Mouse (Mus musculus): ENCODE measurements around the gene Sema4c. TPM values are rescaled to one million over a fixed set of nuclear protein-coding genes. Genes with fewer than 3 reads are reported as not detected.

Sema4c gene
- polyA plus RNA-seq, 1 experiment: 30.7 TPM

- H3K36me3 ChIP-seq (ENCODE audit: control insufficient read depth, insufficient read depth): peaks cover 9% of the 10 kb centered on the region
- H3K79me2 ChIP-seq (ENCODE audit: control insufficient read depth, insufficient read depth): peaks cover 21% of the 10 kb centered on the region
- H3ac ChIP-seq (ENCODE audit: control insufficient read depth, insufficient read length): no peak overlapping the region
- H3K4me2 ChIP-seq (ENCODE audit: low read depth): no peak overlapping the region
- no peaks in the 10 kb centered on the region for H3K27me3 ChIP-seq (ENCODE audit: control insufficient read depth, insufficient read depth, insufficient read length)
- TF ChIP-seq MAX (IDR thresholded peaks at IDR 0.05; ENCODE audit: low read depth) (no peak), POLR2A (IDR thresholded peaks at IDR 0.05; ENCODE audit: insufficient read length, low read depth) (no peak), MYOG (IDR thresholded peaks at IDR 0.05; ENCODE audit: control insufficient read depth in 1 of 3, insufficient read depth in 1 of 3, insufficient read length in 2 of 3, low read depth in 2 of 3) (no peak), POLR2AphosphoS2 (IDR thresholded peaks at IDR 0.05; ENCODE audit: insufficient read length, low read depth) (no peak), SRF (IDR thresholded peaks at IDR 0.05; ENCODE audit: control insufficient read depth, insufficient read length, low read depth) (no peak), REST (IDR thresholded peaks at IDR 0.05; ENCODE audit: insufficient read depth, insufficient read length) (no peak), MYOD1 (IDR thresholded peaks at IDR 0.05; ENCODE audit: control insufficient read depth in 1 of 3, insufficient read length in 2 of 3, low read depth in 2 of 3) (no peak), TCF3 (IDR thresholded peaks at IDR 0.05; ENCODE audit: insufficient read length, low read depth) (no peak), CEBPB (IDR thresholded peaks at IDR 0.05; ENCODE audit: insufficient read depth, poor library complexity, severe bottlenecking) (no peak), TCF12 (IDR thresholded peaks at IDR 0.05; ENCODE audit: insufficient read depth, poor library complexity, severe bottlenecking) (no peak), USF1 (IDR thresholded peaks at IDR 0.05; ENCODE audit: low read depth) (no peak), E2F4 (IDR thresholded peaks at IDR 0.05; ENCODE audit: insufficient read depth) (no peak)
- no peak overlapping the region for H3K4me3 ChIP-seq
Observed at GRCm38 (mm10) chr1:36519626-36520025, 38.5 kb downstream of the Sema4c start.

GRCm38 (mm10) chr1:36518259-36518658 is 39.9 kb downstream of the Sema4c start:
- H3K36me3 ChIP-seq (ENCODE audit: control insufficient read depth, insufficient read depth): peaks cover 7% of the 10 kb centered on the region
- no peak overlapping the region for H3K4me3 ChIP-seq
- no peaks in the 10 kb centered on the region for H3K27me3 ChIP-seq (ENCODE audit: control insufficient read depth, insufficient read depth, insufficient read length)
- H3K79me2 ChIP-seq (ENCODE audit: control insufficient read depth, insufficient read depth): peaks cover 33% of the 10 kb centered on the region
- no peak overlapping the region for H3K4me2 ChIP-seq (ENCODE audit: low read depth)
- TF ChIP-seq CEBPB (IDR thresholded peaks at IDR 0.05; ENCODE audit: insufficient read depth, poor library complexity, severe bottlenecking) (no peak), POLR2A (IDR thresholded peaks at IDR 0.05; ENCODE audit: insufficient read length, low read depth) (no peak), MAX (IDR thresholded peaks at IDR 0.05; ENCODE audit: low read depth) (no peak)
- no peak overlapping the region for H3ac ChIP-seq (ENCODE audit: control insufficient read depth, insufficient read length)

- no peak for TF ChIP-seq POLR2AphosphoS2 (IDR thresholded peaks at IDR 0.05; ENCODE audit: insufficient read length, low read depth)
- TF ChIP-seq REST (IDR thresholded peaks at IDR 0.05; ENCODE audit: insufficient read depth, insufficient read length): no peak
- no peak for TF ChIP-seq E2F4 (IDR thresholded peaks at IDR 0.05; ENCODE audit: insufficient read depth)
- TF ChIP-seq MYOD1 (IDR thresholded peaks at IDR 0.05; ENCODE audit: control insufficient read depth in 1 of 3, insufficient read length in 2 of 3, low read depth in 2 of 3): no peak
- TF ChIP-seq TCF3 (IDR thresholded peaks at IDR 0.05; ENCODE audit: insufficient read length, low read depth): no peak
- TF ChIP-seq POLR2A (IDR thresholded peaks at IDR 0.05; ENCODE audit: insufficient read length, low read depth): no peak
- no peak for TF ChIP-seq MYOG (IDR thresholded peaks at IDR 0.05; ENCODE audit: control insufficient read depth in 1 of 3, insufficient read depth in 1 of 3, insufficient read length in 2 of 3, low read depth in 2 of 3)
- TF ChIP-seq TCF12 (IDR thresholded peaks at IDR 0.05; ENCODE audit: insufficient read depth, poor library complexity, severe bottlenecking): no peak
- TF ChIP-seq MAX (IDR thresholded peaks at IDR 0.05; ENCODE audit: low read depth): no peak
- no peak for TF ChIP-seq CEBPB (IDR thresholded peaks at IDR 0.05; ENCODE audit: insufficient read depth, poor library complexity, severe bottlenecking)
- Histone ChIP-seq H3K36me3 (ENCODE audit: control insufficient read depth, insufficient read depth) (no peaks in the 10 kb centered on the region), H3K4me3 (peak overlapping the region; percentile 39), H3ac (ENCODE audit: control insufficient read depth, insufficient read length) (no peak overlapping the region), H3K4me2 (ENCODE audit: low read depth) (peak overlapping the region; percentile 100), H3K27me3 (ENCODE audit: control insufficient read depth, insufficient read depth, insufficient read length) (no peaks in the 10 kb centered on the region), H3K79me2 (ENCODE audit: control insufficient read depth, insufficient read depth) (peaks cover 39% of the 10 kb centered on the region)
Observed at GRCm38 (mm10) chr1:36513718-36514117, 44.4 kb downstream of the Sema4c start.

GRCm38 (mm10) chr1:36513310-36513709 is 44.8 kb downstream of the Sema4c start:
- peak overlapping the region; percentile 67 for H3ac ChIP-seq (ENCODE audit: control insufficient read depth, insufficient read length)
- no peaks in the 10 kb centered on the region for H3K36me3 ChIP-seq (ENCODE audit: control insufficient read depth, insufficient read depth)
- TF ChIP-seq MYOG (IDR thresholded peaks at IDR 0.05; ENCODE audit: control insufficient read depth in 1 of 3, insufficient read depth in 1 of 3, insufficient read length in 2 of 3, low read depth in 2 of 3): no peak
- TF ChIP-seq E2F4 (IDR thresholded peaks at IDR 0.05; ENCODE audit: insufficient read depth): no peak
- no peak for TF ChIP-seq POLR2AphosphoS2 (IDR thresholded peaks at IDR 0.05; ENCODE audit: insufficient read length, low read depth)
- peak overlapping the region; percentile 100 for H3K4me2 ChIP-seq (ENCODE audit: low read depth)
- no peaks in the 10 kb centered on the region for H3K27me3 ChIP-seq (ENCODE audit: control insufficient read depth, insufficient read depth, insufficient read length)
- H3K79me2 ChIP-seq (ENCODE audit: control insufficient read depth, insufficient read depth): peaks cover 39% of the 10 kb centered on the region
- peak overlapping the region; percentile 39 for H3K4me3 ChIP-seq

- no peaks in the 10 kb centered on the region for H3K27me3 ChIP-seq (ENCODE audit: control insufficient read depth, insufficient read depth, insufficient read length)
- H3K79me2 ChIP-seq (ENCODE audit: control insufficient read depth, insufficient read depth): peaks cover 39% of the 10 kb centered on the region
- H3K4me3 ChIP-seq: peak overlapping the region; percentile 39
- TF ChIP-seq TCF12 (IDR thresholded peaks at IDR 0.05; ENCODE audit: insufficient read depth, poor library complexity, severe bottlenecking): no peak
- no peak for TF ChIP-seq MAX (IDR thresholded peaks at IDR 0.05; ENCODE audit: low read depth)
- no peak for TF ChIP-seq SRF (IDR thresholded peaks at IDR 0.05; ENCODE audit: control insufficient read depth, insufficient read length, low read depth)
- no peak for TF ChIP-seq POLR2A (IDR thresholded peaks at IDR 0.05; ENCODE audit: insufficient read length, low read depth)
- TF ChIP-seq USF1 (IDR thresholded peaks at IDR 0.05; ENCODE audit: low read depth): no peak
- no peak for TF ChIP-seq REST (IDR thresholded peaks at IDR 0.05; ENCODE audit: insufficient read depth, insufficient read length)
- no peak for TF ChIP-seq MYOG (IDR thresholded peaks at IDR 0.05; ENCODE audit: control insufficient read depth in 1 of 3, insufficient read depth in 1 of 3, insufficient read length in 2 of 3, low read depth in 2 of 3)
- TF ChIP-seq MYOD1 (IDR thresholded peaks at IDR 0.05; ENCODE audit: control insufficient read depth in 1 of 3, insufficient read length in 2 of 3, low read depth in 2 of 3): no peak
- no peak for TF ChIP-seq TCF3 (IDR thresholded peaks at IDR 0.05; ENCODE audit: insufficient read length, low read depth)
- no peak for TF ChIP-seq CEBPB (IDR thresholded peaks at IDR 0.05; ENCODE audit: insufficient read depth, poor library complexity, severe bottlenecking)
- peak overlapping the region; percentile 67 for H3ac ChIP-seq (ENCODE audit: control insufficient read depth, insufficient read length)
- no peaks in the 10 kb centered on the region for H3K36me3 ChIP-seq (ENCODE audit: control insufficient read depth, insufficient read depth)
- H3K4me2 ChIP-seq (ENCODE audit: low read depth): peak overlapping the region; percentile 100
Observed at GRCm38 (mm10) chr1:36512966-36513280, 45.2 kb downstream of the Sema4c start.

Measured in myocyte (in vitro differentiated cells).